ENCODE assay signal across 8 mouse cellular contexts in the genomic region with DNA sequence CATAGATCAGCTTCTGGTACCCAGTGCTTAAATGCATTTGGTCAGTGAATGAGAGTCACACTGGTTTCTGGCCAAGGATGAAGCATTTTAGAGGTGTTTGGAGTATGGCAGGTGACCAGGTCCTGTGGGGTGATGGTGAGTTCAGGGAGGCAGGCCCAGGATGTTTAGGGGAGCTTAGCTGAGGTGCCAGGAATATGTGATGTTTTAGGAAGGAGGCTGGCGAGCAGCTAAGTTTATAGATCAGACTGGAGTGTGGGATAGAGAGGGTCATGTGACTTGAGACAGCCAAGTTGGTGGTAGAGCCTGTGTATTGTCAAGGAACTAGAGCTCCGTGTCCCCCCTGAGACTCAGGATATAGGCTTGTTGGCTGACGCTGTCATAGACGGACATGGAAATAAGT. TPM values are rescaled to one million over a fixed set of nuclear protein-coding genes. Genes with fewer than 3 reads are reported as not detected.
DNase-seq lines count a peak whose midpoint lies in the region; ATAC-seq and TF ChIP-seq lines count a peak whose summit lies in the region.

No protein-coding gene starts in this region.

- H3K36me3 ChIP-seq in spleen, adult 2 months (ENCODE audit: control insufficient read depth, insufficient read depth, low read length): no peaks in the 10 kb centered on the region
- 0 out of 2 replicates have a peak, but pooled peaks cover 5% of the 10 kb centered on the region for H3K36me3 ChIP-seq in limb, embryonic 15.5 days

- TF ChIP-seq CTCF in gastrocnemius, adult 2 months (IDR thresholded peaks at IDR 0.05): no peak
- no peak for TF ChIP-seq CTCF in spleen, adult 2 months (IDR thresholded peaks at IDR 0.05; ENCODE audit: extremely low read depth, insufficient read depth, insufficient read length, insufficient replicate concordance)

- DNase-seq in gastrocnemius, adult 2 months: no peak
- DNase-seq in gastrocnemius, postnatal 14 days: no peak
- DNase-seq in spleen, adult 2 months (ENCODE audit: low read depth in 1 of 2, low spot score in 2 of 2): no peak
- DNase-seq in spleen, adult 12 weeks (ENCODE audit: low spot score): no peak
- DNase-seq in right cerebral cortex, adult 2 months (ENCODE audit: low spot score in 2 of 2): no peak
- no peak for DNase-seq in left cerebral cortex, postnatal 36 days (ENCODE audit: low spot score in 2 of 2)

- H3K4me2 ChIP-seq in limb, embryonic 15.5 days: peak overlapping the region; percentile 60

- intact Hi-C loops in gastrocnemius, adult 2 months (cut with DNase I): no loop called here
- intact Hi-C loops in gastrocnemius, postnatal 14 days (cut with DNase I; ENCODE audit: low total_unique reads): no loop called here
- intact Hi-C loops in left cerebral cortex, postnatal 36 days (cut with DNase I): no loop called here

- peak overlapping the region; percentile 98 for H3K4me3 ChIP-seq in gastrocnemius, adult 2 months
- peak overlapping the region; percentile 88 for H3K4me3 ChIP-seq in spleen, adult 2 months (ENCODE audit: extremely low read depth, insufficient read depth, insufficient read length)
- H3K4me3 ChIP-seq in limb, embryonic 15.5 days: peak overlapping the region; percentile 81

- H3K4me1 ChIP-seq in spleen, adult 2 months (ENCODE audit: control insufficient read depth, insufficient read depth, insufficient read length): peaks cover 30% of the 10 kb centered on the region
- peaks cover 40% of the 10 kb centered on the region for H3K4me1 ChIP-seq in limb, embryonic 15.5 days

- 79% methylated on average over 4 of the region's 4 CpGs for WGBS in spleen, adult 2 months
- 52% methylated on average over 4 of the region's 4 CpGs for WGBS in limb, embryonic 15.5 days

- no peaks in the 10 kb centered on the region for H3K9me3 ChIP-seq in limb, embryonic 15.5 days

- no peaks in the 10 kb centered on the region for H3K27me3 ChIP-seq in spleen, adult 2 months (ENCODE audit: control insufficient read depth, insufficient read depth, low read length)
- no peaks in the 10 kb centered on the region for H3K27me3 ChIP-seq in limb, embryonic 15.5 days

- H3K27ac ChIP-seq in gastrocnemius, adult 2 months: peak overlapping the region; percentile 97; the same call in 1 of the 2 replicates
- H3K27ac ChIP-seq in spleen, adult 2 months (ENCODE audit: insufficient read depth, low read length): no peak overlapping the region
- 0 out of 2 replicates have a peak overlapping the region, but pooled peaks have one; percentile 6 for H3K27ac ChIP-seq in limb, embryonic 15.5 days

- no peak for ATAC-seq in limb, embryonic 15.5 days (ENCODE audit: insufficient number of reproducible peaks, low FRiP score, low TSS enrichment, low read depth)
- ATAC-seq in granulocyte monocyte progenitor cell, adult 5-6 weeks (replicated peaks; ENCODE audit: poor library complexity, severe bottlenecking): no peak

- H3K9ac ChIP-seq in limb, embryonic 15.5 days: no peak overlapping the region

- no peak for TF ChIP-seq POLR2A in spleen, adult 2 months (IDR thresholded peaks at IDR 0.05; ENCODE audit: low read depth, low read length)

RNA-seq across cellular contexts. Expression of a gene that starts 1.4 kb away (rescaled TPM):
- total RNA-seq in gastrocnemius, adult 2 months (2021): 10 to 100 TPM; 38.5 to 39.6 TPM
- total RNA-seq in gastrocnemius, postnatal 14 days (2021): 10 to 100 TPM; 28.9 to 35.2 TPM
- polyA plus RNA-seq in spleen, adult 2 months (2012; rRNA removed): 45.9 and 62.9 TPM in 2 replicates
- 15.1 and 17.0 TPM in 2 replicates for polyA plus RNA-seq in limb, embryonic 15.5 days (2015; fragmentation: Nextera tagmentation; extraction: Ambion mirVana)
- 30.5 and 41.8 TPM in 2 replicates for total RNA-seq in granulocyte monocyte progenitor cell, adult 5-6 weeks (2014; fragmentation: Nextera tagmentation)
- 22.7 and 23.9 TPM in 2 replicates for total RNA-seq in granulocyte monocyte progenitor cell, adult 5-6 weeks (2017)
- total RNA-seq in left cerebral cortex, postnatal 36 days (2021): 100 to 1,000 TPM in 1 of 2 experiments, 10 to 100 TPM in 1; 96.7 to 106 TPM
